ENCODE assay signal across 10 mouse cellular contexts in genomic region chrX:36804196-36804595, GRCm38 (mm10). TPM values are rescaled to one million over a fixed set of nuclear protein-coding genes. Genes with fewer than 3 reads are reported as not detected.
DNase-seq lines count a peak whose midpoint lies in the region; ATAC-seq and TF ChIP-seq lines count a peak whose summit lies in the region.
"Had no signal": no experiment of that assay in that cellular context is flagged by ENCODE, and none has a peak within 500 bp of the region (broad histone marks: within the 10 kb centered on the region; RNA-seq: fewer than 3 reads in every experiment).

No protein-coding gene starts in this region.

- 19% methylated on average over 5 of the region's 5 CpGs for WGBS in kidney, adult 2 months
- 56% methylated on average over 5 of the region's 5 CpGs for WGBS in kidney, embryonic 16.5 days
- 42% methylated on average over 5 of the region's 5 CpGs for WGBS in stomach, postnatal 0 days
- 69% methylated on average over 5 of the region's 5 CpGs for WGBS in forebrain, embryonic 12.5 days

- H3K27ac ChIP-seq in kidney, adult 2 months (ENCODE audit: insufficient read depth, low read depth, low read length): no peak overlapping the region
- H3K27ac ChIP-seq in kidney, embryonic 16.5 days (ENCODE audit: low read length): no peak overlapping the region
- H3K27ac ChIP-seq in stomach, postnatal 0 days (replicated peaks): no peak overlapping the region
- no peak overlapping the region for H3K27ac ChIP-seq in forebrain, embryonic 12.5 days
- H3K27ac ChIP-seq: stomach, embryonic 15.5 days had no signal

- no peak for TF ChIP-seq EP300 in stomach, postnatal 0 days (optimal IDR thresholded peaks at IDR 0.05)

- no peak for TF ChIP-seq CTCF in kidney, adult 2 months (conservative IDR thresholded peaks at IDR 0.05; ENCODE audit: insufficient read depth, insufficient read length, low read depth, low read length)
- no peak for TF ChIP-seq CTCF in stomach, postnatal 0 days (IDR thresholded peaks at IDR 0.05; ENCODE audit: low read depth)

- H3K9me3 ChIP-seq in kidney, embryonic 16.5 days (ENCODE audit: low read length): no peaks in the 10 kb centered on the region
- H3K9me3 ChIP-seq in stomach, postnatal 0 days (ENCODE audit: control insufficient read depth, low read length): no peaks in the 10 kb centered on the region
- H3K9me3 ChIP-seq in forebrain, embryonic 12.5 days: no peaks in the 10 kb centered on the region
- H3K9me3 ChIP-seq: megakaryocyte, embryonic 14.5 days; stomach, embryonic 15.5 days had no signal

- no peaks in the 10 kb centered on the region; the same call in 1 of the 2 replicates for H3K4me1 ChIP-seq in kidney, adult 2 months (ENCODE audit: control insufficient read depth, insufficient read depth, low read length)
- H3K4me1 ChIP-seq in kidney, embryonic 16.5 days (ENCODE audit: insufficient read depth, low read length): peaks cover 5% of the 10 kb centered on the region; the same call in 1 of the 2 replicates
- no peaks in the 10 kb centered on the region for H3K4me1 ChIP-seq in stomach, postnatal 0 days (replicated peaks; ENCODE audit: control insufficient read depth, insufficient read depth)
- peaks cover 7% of the 10 kb centered on the region for H3K4me1 ChIP-seq in forebrain, embryonic 12.5 days
- H3K4me1 ChIP-seq: stomach, embryonic 15.5 days had no signal

- TF ChIP-seq POLR2A in kidney, adult 2 months (IDR thresholded peaks at IDR 0.05; ENCODE audit: low read depth, low read length): no peak

- H3K4me3 ChIP-seq in kidney, adult 2 months (ENCODE audit: insufficient read depth, low read depth, low read length): no peak overlapping the region
- H3K4me3 ChIP-seq in kidney, embryonic 16.5 days (ENCODE audit: low read length): no peak overlapping the region
- H3K4me3 ChIP-seq in stomach, postnatal 0 days (ENCODE audit: low read depth, low read length): no peak overlapping the region
- H3K4me3 ChIP-seq in forebrain, embryonic 12.5 days (replicated peaks): no peak overlapping the region
- H3K4me3 ChIP-seq: megakaryocyte, embryonic 14.5 days; stomach, embryonic 15.5 days had no signal

- H3K27me3 ChIP-seq in kidney, adult 2 months (replicated peaks; ENCODE audit: control insufficient read depth, insufficient read depth, low read length): no peaks in the 10 kb centered on the region
- H3K27me3 ChIP-seq in kidney, embryonic 16.5 days (ENCODE audit: insufficient read depth, low read length): no peaks in the 10 kb centered on the region
- no peaks in the 10 kb centered on the region for H3K27me3 ChIP-seq in stomach, postnatal 0 days (ENCODE audit: control insufficient read depth, insufficient read depth, low read length)
- no peaks in the 10 kb centered on the region for H3K27me3 ChIP-seq in forebrain, embryonic 12.5 days
- H3K27me3 ChIP-seq: megakaryocyte, embryonic 14.5 days; stomach, embryonic 15.5 days had no signal

- no peak for ATAC-seq in kidney, embryonic 16.5 days (ENCODE audit: low FRiP score, low TSS enrichment)
- ATAC-seq in stomach, postnatal 0 days (ENCODE audit: low FRiP score, low TSS enrichment): no peak; the same call in 1 of the 2 replicates
- ATAC-seq in megakaryocyte, adult 5-6 weeks (ENCODE audit: poor library complexity, severe bottlenecking): no peak
- ATAC-seq in forebrain, embryonic 12.5 days (ENCODE audit: low FRiP score): no peak

- no peak overlapping the region for H3K4me2 ChIP-seq in kidney, embryonic 16.5 days (replicated peaks; ENCODE audit: low read depth, low read length)
- no peak overlapping the region for H3K4me2 ChIP-seq in stomach, postnatal 0 days (replicated peaks; ENCODE audit: low read depth)
- no peak overlapping the region for H3K4me2 ChIP-seq in forebrain, embryonic 12.5 days
- H3K4me2 ChIP-seq: stomach, embryonic 15.5 days had no signal

- H3K9ac ChIP-seq in kidney, embryonic 16.5 days (replicated peaks; ENCODE audit: low read length): no peak overlapping the region
- no peak overlapping the region for H3K9ac ChIP-seq in stomach, postnatal 0 days (ENCODE audit: low read length)
- H3K9ac ChIP-seq in forebrain, embryonic 12.5 days: no peak overlapping the region
- H3K9ac ChIP-seq: stomach, embryonic 15.5 days had no signal

- no peaks in the 10 kb centered on the region for H3K36me3 ChIP-seq in kidney, adult 2 months (ENCODE audit: control insufficient read depth, insufficient read depth, low read length)
- no peaks in the 10 kb centered on the region for H3K36me3 ChIP-seq in kidney, embryonic 16.5 days (ENCODE audit: insufficient read depth, low read length)
- no peaks in the 10 kb centered on the region for H3K36me3 ChIP-seq in stomach, postnatal 0 days (ENCODE audit: control insufficient read depth, insufficient read depth, low read length)
- no peaks in the 10 kb centered on the region for H3K36me3 ChIP-seq in forebrain, embryonic 12.5 days (replicated peaks)
- H3K36me3 ChIP-seq: stomach, embryonic 15.5 days had no signal

- DNase-seq in kidney, adult 2 months: peak; percentile 85
- peak; percentile 18 for DNase-seq in gastrocnemius, postnatal 10 days
- peak; percentile 69 for DNase-seq in kidney, postnatal 14 days
- peak; percentile 39 for DNase-seq in stomach, postnatal 0 days (ENCODE audit: low spot score)
- DNase-seq in neural tube, embryonic 10.5 days (ENCODE audit: extremely low spot score, low spot score): no peak

RNA-seq across cellular contexts. Expression of gene Slc25a5, which starts 8.7 kb away (rescaled TPM):
- 1,901 and 2,104 TPM in 2 replicates for polyA plus RNA-seq in kidney, adult 2 months (2012; rRNA removed)
- 924 and 964 TPM in 2 replicates for polyA plus RNA-seq in kidney, embryonic 16.5 days (2015; fragmentation: Nextera tagmentation; extraction: Ambion mirVana)
- 100 to 1,000 TPM; 217 to 231 TPM for total RNA-seq in gastrocnemius, postnatal 10 days (2021)
- 1,050 and 1,122 TPM in 2 replicates for polyA plus RNA-seq in stomach, postnatal 0 days (2015; fragmentation: Nextera tagmentation; extraction: Ambion mirVana)
- 699 and 817 TPM in 2 replicates for total RNA-seq in megakaryocyte, adult 5-6 weeks (2015)
- 576 and 610 TPM in 2 replicates for total RNA-seq in megakaryocyte, adult 5-6 weeks (2017)
- polyA plus RNA-seq in forebrain, embryonic 12.5 days (2016; fragmentation: Nextera tagmentation; extraction: Ambion mirVana): 694 and 710 TPM in 2 replicates
